Mouse (Mus musculus) lung, postnatal 36 days (tissue): ENCODE results near the gene Agpat1.
A peak's percentile ranks its signal among the peaks of the same experiment; 100 is the strongest.

ENCODE experiments used
- DNase-seq: peaks from one replicate; pipeline ENCODE4 v3.0.0; 2022; ENCODE audit warnings: mixed read lengths

Agpat1 gene

GRCm38 (mm10) chr17:34637459-34637858, 33.4 kb downstream of the Agpat1 start:
- no peak for DNase-seq

GRCm38 (mm10) chr17:34639461-34640255, 35.6 kb downstream of the Agpat1 start:
- DNase-seq = no peak

- DNase-seq = no peak
These were observed 36.9 kb downstream of the Agpat1 start for GRCm38 (mm10) chr17:34640778-34641601.

DNA sequence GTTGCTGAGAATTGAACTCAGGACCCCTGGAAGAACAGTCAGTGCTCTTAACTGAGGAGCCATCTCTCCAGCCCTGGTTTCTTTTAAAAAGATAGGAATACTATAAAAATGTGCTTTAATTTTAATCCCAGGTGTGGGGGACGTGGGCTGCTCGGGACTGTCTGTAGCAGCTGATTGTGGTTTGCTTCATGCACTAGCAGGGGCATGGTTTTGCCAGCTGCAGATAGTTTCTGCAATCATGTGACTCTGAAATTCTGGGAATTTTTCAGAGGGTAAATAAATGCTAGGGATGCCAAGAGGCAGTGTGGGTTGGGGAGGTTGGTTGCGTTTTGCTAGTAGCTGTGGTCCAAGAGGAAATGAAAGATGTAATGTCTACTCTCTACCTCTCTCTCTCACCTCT, 37.9 kb downstream of the Agpat1 start:
- DNase-seq = no peak

DNA sequence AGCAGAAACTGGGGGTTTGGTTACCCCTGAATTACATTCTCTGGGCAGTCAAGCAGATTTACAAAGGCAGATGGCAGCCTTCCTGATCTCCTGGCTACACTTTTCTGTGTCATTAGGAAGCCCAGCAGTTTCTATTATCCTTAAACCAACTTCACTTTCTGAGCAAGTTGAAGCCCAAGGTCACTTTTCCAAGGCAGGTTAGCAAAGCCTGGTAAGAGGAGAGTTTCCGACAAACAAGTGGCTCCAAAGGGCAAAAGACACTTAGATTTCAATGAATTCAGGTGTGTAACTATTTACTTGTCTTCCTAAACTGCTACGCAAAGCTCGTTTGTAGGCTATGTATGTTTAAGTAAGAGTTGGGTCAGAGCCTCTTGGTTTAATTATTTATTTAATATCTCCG, 39.3 kb downstream of the Agpat1 start:
- no peak for DNase-seq

DNA sequence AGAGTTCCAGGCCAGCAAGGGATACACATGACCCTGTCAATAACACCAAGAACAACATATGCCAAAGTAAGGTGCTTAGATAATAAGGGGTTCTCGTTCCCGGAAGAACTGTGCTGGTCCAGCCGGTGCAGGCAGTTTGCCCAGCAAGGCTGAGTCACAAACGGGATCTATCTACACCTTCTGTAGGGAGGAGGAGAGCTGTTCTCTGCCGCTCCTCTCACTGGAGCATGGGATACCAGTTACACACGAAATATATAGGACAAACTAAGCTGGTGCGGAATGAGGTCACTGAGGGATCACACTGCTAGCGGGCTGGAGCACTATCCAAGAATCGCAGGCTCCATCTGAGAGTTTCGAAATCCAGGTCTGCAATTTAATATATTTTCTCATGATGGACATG, 39.9 kb downstream of the Agpat1 start:
- no peak for DNase-seq

- DNase-seq = peak; percentile 99
These were observed 40.5 kb downstream of the Agpat1 start, which contains the start of gene Fkbpl for GRCm38 (mm10) chr17:34644608-34645007. Fkbpl (plus strand) TSS chr17:34644764.

DNA sequence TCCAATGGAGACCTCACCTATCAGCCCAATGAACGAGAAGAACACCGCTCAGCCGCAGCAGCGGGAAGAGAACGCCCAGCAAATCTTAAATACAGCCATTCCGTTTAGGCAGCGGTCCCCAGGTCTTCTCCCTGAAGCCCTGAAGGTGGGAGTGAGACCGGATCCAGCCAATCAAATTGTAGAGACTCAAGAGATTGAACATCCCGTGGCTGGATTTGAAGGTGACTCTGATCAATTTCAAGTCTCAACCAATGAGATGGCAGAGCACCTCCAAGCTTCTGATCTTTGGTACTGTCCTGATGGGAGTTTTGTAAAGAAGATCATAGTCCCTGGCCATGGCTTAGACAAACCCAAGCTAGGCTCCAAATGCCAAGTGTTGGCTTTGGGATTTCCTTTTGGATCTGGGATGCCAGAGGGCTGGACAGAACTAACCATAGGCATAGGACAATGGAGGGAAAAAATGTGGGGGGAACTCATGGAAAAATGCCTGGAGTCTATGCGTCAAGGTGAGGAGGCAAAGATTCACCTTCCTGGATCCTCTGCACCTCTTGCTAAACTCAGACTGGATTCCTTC, 41.3 kb downstream of the Agpat1 start:
- no peak for DNase-seq

DNA sequence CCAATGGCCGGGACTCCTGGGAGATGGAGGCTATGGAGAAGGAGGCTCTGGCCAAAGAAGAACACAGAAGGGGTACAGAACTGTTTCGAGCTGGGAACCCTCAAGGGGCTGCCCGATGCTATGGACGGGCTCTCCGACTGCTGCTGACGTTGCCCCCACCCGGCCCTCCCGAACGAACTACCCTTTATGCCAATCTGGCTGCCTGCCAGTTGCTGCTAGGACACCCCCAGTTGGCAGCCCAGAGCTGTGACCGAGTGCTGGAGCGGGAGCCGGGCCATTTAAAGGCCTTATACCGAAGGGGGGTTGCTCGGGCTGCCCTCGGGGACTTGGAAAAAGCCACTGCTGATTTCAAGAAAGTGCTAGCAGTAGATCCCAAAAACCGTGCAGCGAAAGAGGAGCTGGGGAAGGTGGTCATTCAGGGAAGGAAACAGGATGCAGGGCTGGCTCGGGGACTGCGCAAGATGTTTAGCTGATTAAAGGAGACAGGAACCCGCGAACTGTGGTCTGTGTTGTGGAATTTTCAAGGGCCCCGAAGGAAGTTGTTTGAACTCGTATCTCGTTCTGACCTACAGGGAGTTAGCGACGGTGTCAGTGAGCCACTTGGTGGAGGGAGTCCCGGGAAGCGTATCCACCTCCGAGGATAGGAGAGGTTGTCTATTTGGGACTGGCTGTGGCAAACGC, 41.9 kb downstream of the Agpat1 start:
- DNase-seq = no peak

DNA sequence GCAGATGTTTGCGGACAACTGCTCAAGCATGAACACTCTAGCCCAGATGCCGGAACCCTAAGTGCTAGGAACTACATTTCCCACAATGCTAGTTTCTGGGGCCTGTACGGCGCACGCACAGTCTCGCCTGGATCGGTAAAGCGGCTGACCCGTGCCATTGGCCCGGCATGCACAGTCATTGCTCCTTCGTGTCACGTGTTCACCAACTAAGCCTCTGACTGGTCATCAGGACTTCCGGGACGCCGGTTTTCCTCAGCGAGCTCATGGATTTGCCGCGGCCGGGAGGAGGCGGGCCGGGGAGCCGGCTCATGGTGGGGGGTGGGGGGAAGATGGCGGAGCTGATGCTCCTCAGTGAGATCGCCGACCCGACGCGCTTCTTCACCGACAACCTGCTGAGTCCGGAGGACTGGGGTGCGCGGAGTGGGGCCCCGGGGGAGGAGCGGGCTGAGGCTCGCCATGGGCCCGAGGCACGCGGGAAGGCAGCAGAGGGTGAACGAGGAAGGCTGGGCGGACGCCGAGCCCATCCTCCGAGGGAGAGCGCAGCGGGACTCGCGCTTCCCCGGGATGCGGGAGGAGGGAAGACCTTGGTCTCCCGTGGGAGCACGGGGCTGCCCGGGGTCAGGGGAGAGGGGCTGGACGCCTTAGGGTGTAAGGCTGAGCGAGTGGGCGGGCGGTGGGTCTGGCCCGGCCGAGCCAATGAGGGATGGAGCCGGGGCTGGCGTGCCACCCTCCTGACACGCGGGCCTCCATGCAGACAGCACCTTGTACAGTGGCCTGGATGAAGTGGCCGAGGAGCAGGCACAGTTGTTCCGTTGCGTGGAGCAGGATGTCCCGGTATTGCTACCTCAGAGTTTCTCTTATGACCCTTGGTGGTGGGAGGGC, 43.1 kb downstream of the Agpat1 start, which contains the start of gene Atf6b:
Atf6b (plus strand) TSS at position 241 of the 882 bp plus-strand sequence.
- DNase-seq = peak; percentile 99

DNA sequence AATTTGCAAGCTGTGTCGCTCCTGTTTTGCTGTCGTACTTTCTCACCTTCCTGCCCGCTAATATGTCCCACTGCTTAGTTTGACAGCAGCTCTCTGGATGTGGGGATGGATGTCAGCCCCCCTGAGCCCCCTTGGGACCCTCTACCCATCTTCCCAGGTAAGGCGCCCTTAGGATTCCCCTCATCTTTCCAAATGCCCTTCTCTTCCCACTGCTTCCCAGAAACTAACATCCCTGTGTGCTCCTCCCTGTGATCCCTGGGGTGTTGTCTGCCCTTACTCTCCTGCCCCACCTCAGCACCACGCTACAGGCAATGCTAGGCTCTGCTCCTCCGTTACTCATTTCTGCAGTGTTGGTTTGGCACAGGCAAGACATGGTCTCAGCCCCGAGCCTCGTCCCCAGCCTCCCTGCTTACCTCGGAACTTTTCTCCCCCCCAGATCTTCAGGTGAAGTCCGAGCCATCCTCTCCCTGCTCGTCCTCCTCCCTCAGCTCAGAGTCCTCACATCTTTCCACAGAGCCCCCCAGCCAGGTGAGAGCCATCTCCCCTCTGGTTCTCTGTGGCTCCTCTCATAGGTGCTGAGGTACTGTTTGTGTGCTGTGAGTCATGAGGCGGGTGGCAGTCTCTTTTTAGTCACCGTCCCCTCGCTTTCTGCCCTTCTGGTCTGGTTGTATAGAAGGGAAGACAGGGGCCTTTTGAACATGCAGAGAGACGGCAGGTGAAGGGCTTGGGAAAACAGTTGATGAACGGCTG, 44.3 kb downstream of the Agpat1 start:
- DNase-seq = no peak

DNA sequence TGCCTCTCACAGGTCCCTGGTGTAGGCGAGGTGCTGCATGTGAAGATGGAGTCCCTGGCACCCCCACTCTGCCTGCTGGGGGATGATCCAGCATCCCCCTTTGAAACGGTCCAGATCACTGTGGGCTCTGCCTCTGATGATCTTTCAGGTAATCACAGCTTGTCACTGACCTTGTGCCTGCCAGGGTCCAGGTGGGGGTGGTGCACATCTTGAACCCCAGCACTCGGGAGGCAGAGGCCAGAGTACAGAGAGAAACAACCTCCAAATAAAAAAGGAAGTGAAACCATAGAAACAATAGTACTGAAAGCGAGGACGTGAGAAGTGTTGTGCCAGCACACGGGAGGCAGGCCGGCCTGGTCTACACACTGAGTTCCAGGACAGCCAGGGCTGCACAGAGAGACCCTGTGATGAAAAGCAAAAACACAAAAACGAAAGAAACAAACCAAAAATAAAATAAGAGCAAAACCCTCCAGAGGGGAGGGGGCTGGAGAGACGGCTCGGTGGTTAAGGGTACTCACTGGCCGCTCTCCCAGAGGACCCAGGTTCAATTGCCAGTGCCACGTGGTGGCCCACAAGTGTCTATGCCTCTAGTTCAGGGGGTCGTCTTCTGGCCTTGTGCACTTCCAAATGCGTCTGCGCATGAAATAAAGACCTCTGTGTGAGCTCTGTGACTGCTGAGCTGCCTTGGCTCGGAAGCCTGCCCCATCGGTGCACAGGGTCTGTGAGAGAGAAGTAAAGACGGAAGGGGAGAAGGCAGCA, 45.2 kb downstream of the Agpat1 start:
- no peak for DNase-seq

DNA sequence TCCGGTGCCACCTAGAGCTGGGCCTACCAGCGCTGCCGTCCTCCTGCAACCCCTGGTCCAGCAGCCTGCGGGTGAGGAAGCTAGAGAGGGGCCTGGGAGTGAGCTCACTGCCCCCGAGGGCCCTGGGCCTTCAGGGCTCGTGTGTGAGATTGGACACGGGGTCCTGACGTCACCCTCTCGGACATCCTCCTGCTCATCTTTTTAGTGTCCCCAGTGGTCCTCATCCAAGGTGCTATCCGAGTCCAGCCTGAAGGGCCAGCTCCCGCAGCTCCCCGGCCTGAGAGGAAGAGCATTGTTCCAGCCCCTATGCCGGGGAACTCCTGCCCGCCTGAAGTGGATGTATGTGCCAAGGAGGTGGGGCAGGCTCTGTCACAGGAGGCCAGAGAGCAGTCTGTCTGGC, 46.7 kb downstream of the Agpat1 start:
- DNase-seq = no peak

GRCm38 (mm10) chr17:34651507-34652221, 47.6 kb downstream of the Agpat1 start:
- DNase-seq = no peak

GRCm38 (mm10) chr17:34652546-34652945, 48.5 kb downstream of the Agpat1 start:
- no peak for DNase-seq

GRCm38 (mm10) chr17:34652985-34653384, 48.9 kb downstream of the Agpat1 start:
- DNase-seq = no peak

- peak; percentile 76 for DNase-seq
These were observed 49.8 kb downstream of the Agpat1 start for GRCm38 (mm10) chr17:34653746-34654285.

DNA sequence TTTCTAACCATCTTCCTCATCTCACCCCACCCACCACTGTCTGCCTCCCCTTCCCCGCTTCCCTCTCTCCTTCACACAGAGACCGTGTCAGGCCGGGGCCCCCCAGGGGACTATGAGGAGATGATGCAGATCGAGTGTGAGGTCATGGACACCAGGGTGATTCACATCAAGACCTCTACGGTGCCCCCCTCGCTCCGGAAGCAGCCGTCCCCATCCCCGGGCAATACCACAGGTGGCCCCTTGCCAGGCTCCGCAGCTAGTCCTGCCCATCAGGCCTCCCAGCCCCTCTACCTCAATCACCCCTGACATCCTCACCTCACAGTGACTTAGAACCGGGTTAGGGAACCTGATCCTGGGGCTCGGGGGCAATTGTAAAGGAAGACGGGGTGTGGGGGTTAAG, 50.3 kb downstream of the Agpat1 start:
- no peak for DNase-seq

GRCm38 (mm10) chr17:34655160-34655559, 51.1 kb downstream of the Agpat1 start:
- peak; percentile 82 for DNase-seq
